Mouse (Mus musculus): ENCODE results near the gene Rpl39l. TPM values are rescaled to one million over a fixed set of nuclear protein-coding genes. Genes with fewer than 3 reads are reported as not detected.
"Not testable (repeated sequence)": the region's sequence is repeated elsewhere in the genome, so short reads cannot be mapped to it uniquely, and the experiment has no call there.

The Rpl39l gene
- polyA plus RNA-seq, 1 experiment from 2014 or later = 0.36 TPM

- H3K4me1 ChIP-seq (ENCODE audit: control insufficient read depth, insufficient read depth, low read length); H3K9ac ChIP-seq (ENCODE audit: low read depth, low read length); ATAC-seq; H3K27me3 ChIP-seq (ENCODE audit: control insufficient read depth, insufficient read depth, low read depth, low read length); H3K4me3 ChIP-seq (ENCODE audit: low read depth, low read length); H3K36me3 ChIP-seq (ENCODE audit: control insufficient read depth, insufficient read depth, low read length); H3K4me2 ChIP-seq (ENCODE audit: low read length); H3K27ac ChIP-seq (ENCODE audit: low read length): not testable (repeated sequence)
- WGBS = 97% methylated on average over 10 of the region's 10 CpGs
- peaks cover 13% of the 10 kb centered on the region; the same call in 1 of the 2 replicates for H3K9me3 ChIP-seq (replicated peaks; ENCODE audit: control insufficient read depth, low read length, poor library complexity, severe bottlenecking)
These were observed 17.4 kb downstream of the Rpl39l start for GRCm38 (mm10) chr16:10187461-10187860.

- Histone ChIP-seq H3K36me3 (ENCODE audit: control insufficient read depth, insufficient read depth, low read length) (no peaks in the 10 kb centered on the region), H3K9ac (ENCODE audit: low read depth, low read length) (peak within 1 kb of the TSS; percentile 45), H3K27ac (ENCODE audit: low read length) (no peak within 1 kb of the TSS), H3K9me3 (replicated peaks; ENCODE audit: control insufficient read depth, low read length, poor library complexity, severe bottlenecking) (peaks cover 3% of the 10 kb centered on the region; the same call in 1 of the 2 replicates), H3K4me1 (ENCODE audit: control insufficient read depth, insufficient read depth, low read length) (0 out of 2 replicates have a peak, but pooled peaks cover 4% of the 10 kb centered on the region), H3K4me2 (ENCODE audit: low read length) (peak within 1 kb of the TSS; percentile 67), H3K4me3 (ENCODE audit: low read depth, low read length) (peak within 1 kb of the TSS; percentile 49), H3K27me3 (ENCODE audit: control insufficient read depth, insufficient read depth, low read depth, low read length) (no peaks in the 10 kb centered on the region)
- ATAC-seq = peak; percentile 97
- under 1% methylated on average over 63 of the region's 63 CpGs for WGBS
These were observed 22.9 kb downstream of the Rpl39l start, which contains the start of gene Atf7ip2 for GRCm38 (mm10) chr16:10192679-10193506. TSS of gene Atf7ip2 (plus strand) at chr16:10192712.

DNA sequence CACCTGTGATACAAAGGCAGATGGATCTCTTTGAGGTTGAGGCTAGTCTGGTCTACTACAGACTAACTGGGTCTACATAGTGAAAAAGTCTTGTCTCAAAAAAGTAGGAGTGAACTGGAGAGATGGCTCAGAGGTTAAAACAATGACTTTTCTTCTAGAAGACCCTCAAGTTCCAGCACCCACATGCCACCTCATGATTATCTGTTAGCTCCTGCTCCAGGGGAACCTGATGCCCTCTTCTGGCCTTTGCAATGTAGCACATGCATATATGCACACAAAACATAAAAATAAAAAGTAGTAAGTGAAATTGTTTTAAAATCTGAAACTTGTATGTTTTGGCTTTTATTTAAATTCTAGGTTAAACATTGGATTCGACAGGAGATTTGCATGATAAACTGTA is 38.8 kb downstream of the Rpl39l start:
- H3K4me3 ChIP-seq (ENCODE audit: low read depth, low read length) = no peak overlapping the region
- whole genome bisulfite sequencing = 87% methylated on average over 1 of the region's 1 CpGs
- H3K4me1 ChIP-seq (ENCODE audit: control insufficient read depth, insufficient read depth, low read length) = no peaks in the 10 kb centered on the region
- no peak overlapping the region for H3K9ac ChIP-seq (ENCODE audit: low read depth, low read length)
- no peaks in the 10 kb centered on the region for H3K27me3 ChIP-seq (ENCODE audit: control insufficient read depth, insufficient read depth, low read depth, low read length)
- no peak overlapping the region for H3K27ac ChIP-seq (ENCODE audit: low read length)
- ATAC-seq = no peak
- H3K36me3 ChIP-seq (ENCODE audit: control insufficient read depth, insufficient read depth, low read length) = no peaks in the 10 kb centered on the region
- no peak overlapping the region for H3K4me2 ChIP-seq (ENCODE audit: low read length)
- no peaks in the 10 kb centered on the region for H3K9me3 ChIP-seq (replicated peaks; ENCODE audit: control insufficient read depth, low read length, poor library complexity, severe bottlenecking)

DNA sequence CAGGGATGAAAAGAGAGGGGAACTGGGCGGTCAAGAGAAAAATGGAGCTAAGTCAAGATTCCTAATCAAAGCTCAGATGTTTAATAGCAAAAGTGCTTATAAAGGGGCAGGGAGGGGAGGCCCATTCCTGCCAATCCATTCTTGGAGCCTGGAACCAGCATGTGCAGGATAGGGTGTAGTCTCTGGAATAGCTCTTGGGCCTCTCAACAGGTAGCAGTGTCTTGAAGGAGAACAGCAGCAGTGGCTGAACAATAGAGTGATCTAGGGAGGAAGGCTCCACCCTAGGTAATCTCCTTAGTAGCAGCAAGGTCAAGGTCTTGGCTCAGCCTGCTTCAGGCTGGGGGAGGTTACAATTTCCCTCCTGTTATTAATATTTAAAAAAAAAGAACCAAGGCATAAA is 46.3 kb downstream of the Rpl39l start:
- 92% methylated on average over 1 of the region's 1 CpGs for WGBS
- H3K4me1 ChIP-seq (ENCODE audit: control insufficient read depth, insufficient read depth, low read length); H3K27ac ChIP-seq (ENCODE audit: low read length); H3K4me2 ChIP-seq (ENCODE audit: low read length); H3K4me3 ChIP-seq (ENCODE audit: low read depth, low read length); H3K27me3 ChIP-seq (ENCODE audit: control insufficient read depth, insufficient read depth, low read depth, low read length); H3K36me3 ChIP-seq (ENCODE audit: control insufficient read depth, insufficient read depth, low read length); H3K9me3 ChIP-seq (replicated peaks; ENCODE audit: control insufficient read depth, low read length, poor library complexity, severe bottlenecking); H3K9ac ChIP-seq (ENCODE audit: low read depth, low read length); ATAC-seq: not testable (repeated sequence)

DNA sequence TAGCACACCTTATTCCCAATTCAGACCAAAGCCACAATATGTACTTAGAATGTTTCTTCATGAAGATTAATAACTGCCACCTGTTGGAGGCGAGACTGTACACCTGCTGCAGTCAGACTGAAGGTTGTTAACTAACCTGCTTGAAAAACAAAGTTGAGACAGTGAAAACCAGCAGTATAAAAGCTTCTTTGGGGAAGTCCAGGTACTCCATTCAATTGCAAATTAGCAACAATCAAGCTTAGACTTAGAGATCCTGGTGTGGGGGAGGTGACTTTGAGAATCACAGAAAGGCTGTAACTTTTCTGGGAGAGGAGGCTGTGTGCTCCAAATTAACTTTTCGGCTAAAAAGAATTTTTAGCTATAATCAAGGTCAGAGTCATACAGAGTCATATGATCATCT is 47.0 kb downstream of the Rpl39l start:
- not testable (repeated sequence) for H3K36me3 ChIP-seq (ENCODE audit: control insufficient read depth, insufficient read depth, low read length); H3K4me2 ChIP-seq (ENCODE audit: low read length); H3K27me3 ChIP-seq (ENCODE audit: control insufficient read depth, insufficient read depth, low read depth, low read length); H3K4me1 ChIP-seq (ENCODE audit: control insufficient read depth, insufficient read depth, low read length); H3K27ac ChIP-seq (ENCODE audit: low read length); ATAC-seq; H3K9ac ChIP-seq (ENCODE audit: low read depth, low read length); H3K4me3 ChIP-seq (ENCODE audit: low read depth, low read length); H3K9me3 ChIP-seq (replicated peaks; ENCODE audit: control insufficient read depth, low read length, poor library complexity, severe bottlenecking)
- WGBS = 88% methylated on average over 2 of the region's 2 CpGs

Other genes starting within 250 kb of the Rpl39l start
- gene Grin2a, start 174.7 kb upstream of the Rpl39l start, polyA plus RNA-seq (2015; fragmentation: Nextera tagmentation; extraction: Ambion mirVana) = 6.2 and 7.6 TPM in 2 replicates
- 0.08 TPM in 1 of 2 replicates, not detected in the other for gene Atf7ip2, start 22.5 kb downstream of the Rpl39l start, polyA plus RNA-seq (2015; fragmentation: Nextera tagmentation; extraction: Ambion mirVana)
- gene Emp2, start 143.7 kb downstream of the Rpl39l start, polyA plus RNA-seq (2015; fragmentation: Nextera tagmentation; extraction: Ambion mirVana) = 10.8 and 18.8 TPM in 2 replicates
- gene Tekt5, start 225.3 kb downstream of the Rpl39l start, polyA plus RNA-seq (2015; fragmentation: Nextera tagmentation; extraction: Ambion mirVana) = 12.9 and 18.3 TPM in 2 replicates
- 43.6 and 45.3 TPM in 2 replicates for gene Nubp1, start 241.7 kb downstream of the Rpl39l start, polyA plus RNA-seq (2015; fragmentation: Nextera tagmentation; extraction: Ambion mirVana)

All from midbrain, embryonic 16.5 days (tissue).